Mouse (Mus musculus) mouse trophoblast stem cell (cell line): ENCODE results near the gene Bag3.
"Not testable (repeated sequence)": the region's sequence is repeated elsewhere in the genome, so short reads cannot be mapped to it uniquely, and the experiment has no call there.

Experiments
- in situ Hi-C, 2 experiments: fragments of 300-500 bp; cut with MseI, MboI; formaldehyde crosslinking; loops; 2 replicates in 1 of 2; 3 replicates in 1 of 2; pipeline ENCODE4 v1.15.1; 2025

Bag3 gene

DNA sequence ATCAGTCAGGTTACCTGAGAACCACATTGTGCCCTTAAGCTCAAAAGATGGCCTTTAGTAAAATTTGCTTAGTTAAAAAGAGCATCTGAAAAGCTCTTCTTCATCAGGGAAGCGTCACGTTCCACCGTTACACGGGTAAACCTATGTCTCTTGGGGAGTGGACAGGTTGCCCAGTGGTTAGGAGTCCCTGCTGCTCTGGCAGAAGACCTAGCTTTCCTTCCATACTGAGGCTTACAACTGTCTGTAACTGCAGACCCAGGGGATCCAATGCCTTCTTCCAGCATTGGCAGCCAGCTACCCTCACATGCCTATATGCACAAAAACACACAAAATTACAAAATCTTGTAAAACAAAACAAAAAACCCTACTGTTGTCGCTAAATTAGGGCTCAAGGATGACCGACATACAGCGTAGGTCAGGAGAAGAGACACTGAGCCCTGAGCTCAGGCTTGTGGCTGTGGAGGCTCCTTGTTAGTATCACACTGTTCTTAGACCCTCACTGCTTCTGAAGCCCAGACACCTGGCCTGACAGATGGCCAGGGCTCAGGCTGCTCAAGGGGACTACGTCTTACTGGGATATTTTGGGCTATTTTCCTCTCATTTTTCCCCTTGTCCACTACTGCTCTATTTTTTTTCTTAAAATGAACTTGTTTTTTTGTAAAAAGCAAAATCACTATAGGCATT is 44.3 kb downstream of the Bag3 start:
- in situ Hi-C loops = loop anchor here in 1 of 2 experiments (10.0 kb wide), 1 partner anchor 93 kb away; no protein-coding TSS in a partner anchor

DNA sequence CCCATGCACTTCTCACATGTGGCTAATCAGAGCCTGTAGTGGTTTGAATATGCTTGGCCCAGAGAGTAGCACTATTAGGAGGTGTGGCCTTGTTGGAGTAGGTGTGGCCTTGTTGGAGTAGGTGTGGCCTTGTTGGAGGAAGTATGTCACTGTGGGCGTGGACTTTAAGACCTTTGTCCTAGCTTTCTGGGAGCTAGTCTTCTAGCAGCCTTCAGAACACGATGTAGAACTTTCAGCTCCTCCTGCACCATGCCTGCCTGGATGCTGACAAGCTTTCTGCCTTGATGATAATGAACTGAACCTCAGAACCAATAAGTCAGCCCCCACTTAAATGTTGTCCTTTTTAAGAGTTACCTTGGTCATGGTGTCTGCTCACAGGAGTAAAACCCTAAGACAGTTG is 46.0 kb downstream of the Bag3 start:
- in situ Hi-C loops = loop anchor here in 1 of 2 experiments (10.0 kb wide), 1 partner anchor 95 kb away; no protein-coding TSS in a partner anchor

DNA sequence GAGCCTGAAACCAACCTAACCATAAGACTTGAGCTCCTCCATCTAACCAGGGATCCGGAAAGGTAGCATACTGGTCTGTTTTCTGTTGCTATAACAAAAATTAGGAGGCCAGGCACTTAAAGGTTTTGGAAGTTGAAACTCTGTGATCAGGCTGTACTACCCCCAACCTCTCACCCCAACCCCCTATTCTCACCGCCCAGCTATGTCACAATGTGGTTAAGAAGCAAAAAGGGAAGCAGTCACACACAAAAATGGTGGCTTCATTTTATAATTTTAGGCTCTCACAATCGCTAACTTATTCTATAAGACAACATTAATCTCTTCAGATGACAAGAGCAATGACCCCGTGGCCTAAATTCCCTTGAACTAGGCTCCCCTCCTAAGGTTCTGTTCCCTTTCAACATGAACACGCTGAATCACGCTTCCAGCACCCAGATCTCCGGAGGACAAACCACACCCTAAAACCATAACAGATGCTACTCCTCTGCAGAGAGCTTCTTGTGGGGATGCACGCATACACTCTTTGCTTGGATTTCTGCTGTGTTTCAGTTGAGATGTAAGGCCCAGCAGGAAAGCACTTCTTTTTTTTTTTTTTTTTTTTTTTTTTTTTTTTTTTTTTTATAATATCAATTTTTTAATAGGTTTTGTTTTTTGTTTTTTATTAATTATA is 46.7 kb downstream of the Bag3 start:
- in situ Hi-C loops = loop anchor here in 1 of 2 experiments (10.0 kb wide), 1 partner anchor 95 kb away; no protein-coding TSS in a partner anchor

DNA sequence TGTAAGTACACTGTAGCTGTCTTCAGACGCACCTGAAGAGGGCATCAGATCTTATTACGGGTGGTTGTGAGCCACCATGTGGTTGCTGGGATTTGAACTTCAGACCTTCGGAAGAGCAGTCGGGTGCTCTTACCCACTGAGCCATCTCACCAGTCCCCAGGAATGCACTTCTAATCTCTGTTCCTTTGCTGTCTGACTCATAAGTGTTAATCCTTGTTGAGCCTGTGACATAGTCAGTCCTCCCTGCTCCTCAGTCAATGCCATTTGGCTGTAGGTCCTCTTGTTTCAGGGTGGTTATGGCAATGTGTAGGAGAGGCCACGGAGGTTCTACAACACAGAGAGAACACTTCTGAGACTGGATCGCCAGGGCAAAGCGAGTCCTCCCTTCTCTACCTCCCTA is 47.2 kb downstream of the Bag3 start:
- in situ Hi-C loops = not testable (repeated sequence)

GRCm38 (mm10) chr7:128572030-128572429 is 48.6 kb downstream of the Bag3 start:
- in situ Hi-C loops = no loop called here

GRCm38 (mm10) chr7:128575211-128575610 is 51.8 kb downstream of the Bag3 start:
- in situ Hi-C loops = no loop called here

- in situ Hi-C loops = no loop called here
These were observed 52.4 kb downstream of the Bag3 start for GRCm38 (mm10) chr7:128575794-128576193.

GRCm38 (mm10) chr7:128577607-128578006 is 54.2 kb downstream of the Bag3 start:
- in situ Hi-C loops = no loop called here

DNA sequence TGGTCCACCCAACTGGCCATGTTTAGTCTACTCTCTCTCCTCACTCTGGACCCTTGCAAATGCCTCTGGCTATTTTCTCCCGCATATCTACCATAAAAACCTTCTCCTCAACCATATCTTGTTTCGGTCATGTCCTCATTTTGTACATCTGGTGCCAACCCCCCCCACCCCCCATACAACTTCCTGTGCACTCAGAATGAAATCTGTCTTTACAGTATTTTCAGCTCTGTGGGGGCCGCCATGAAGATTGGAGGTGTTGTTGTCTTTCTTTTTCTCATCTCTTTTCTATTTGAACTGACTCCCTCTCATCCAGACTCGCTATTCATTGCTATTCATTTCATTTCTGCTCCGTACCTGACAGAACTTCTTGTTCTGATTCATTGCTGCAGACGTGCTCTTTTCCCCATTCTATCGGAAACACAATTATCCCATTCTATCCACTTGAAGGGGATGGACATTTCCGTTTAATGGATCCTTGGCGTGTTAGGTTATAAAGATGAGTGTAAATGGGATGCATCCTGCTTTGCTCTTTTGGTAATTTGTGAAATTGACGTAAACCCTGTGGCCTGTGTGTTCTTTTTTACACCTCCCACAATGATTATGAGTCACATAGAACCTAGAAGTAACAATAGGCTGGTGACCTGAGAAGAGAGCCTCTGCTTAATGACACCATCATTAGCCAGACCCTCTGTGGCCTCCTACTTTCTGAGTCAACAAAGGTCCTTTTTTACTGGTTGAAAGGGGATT is 55.0 kb downstream of the Bag3 start:
- in situ Hi-C loops = no loop called here

- in situ Hi-C loops = no loop called here
These were observed 56.0 kb downstream of the Bag3 start for GRCm38 (mm10) chr7:128579381-128579780.

DNA sequence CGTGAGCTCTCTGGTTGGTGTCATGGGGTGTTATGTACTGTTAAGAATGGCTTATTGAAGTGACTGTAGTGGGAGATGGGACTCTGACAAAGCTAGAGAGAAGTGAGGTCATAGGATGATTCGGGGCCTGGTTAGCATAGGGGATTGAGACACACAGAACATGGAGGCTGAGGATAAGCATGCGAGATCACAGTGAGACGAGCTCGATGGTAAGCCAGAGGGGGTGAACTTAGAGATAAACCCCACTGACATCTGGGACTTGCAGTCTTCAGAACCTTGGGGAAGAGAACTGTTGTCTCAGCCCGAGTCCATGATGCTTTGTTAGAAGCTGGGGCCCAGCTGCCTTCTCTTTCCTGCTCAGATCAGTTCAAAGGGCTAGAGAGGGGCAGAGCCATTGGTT is 56.9 kb downstream of the Bag3 start:
- in situ Hi-C loops = no loop called here

- in situ Hi-C loops = no loop called here
These were observed 58.6 kb downstream of the Bag3 start for GRCm38 (mm10) chr7:128581864-128582484.

DNA sequence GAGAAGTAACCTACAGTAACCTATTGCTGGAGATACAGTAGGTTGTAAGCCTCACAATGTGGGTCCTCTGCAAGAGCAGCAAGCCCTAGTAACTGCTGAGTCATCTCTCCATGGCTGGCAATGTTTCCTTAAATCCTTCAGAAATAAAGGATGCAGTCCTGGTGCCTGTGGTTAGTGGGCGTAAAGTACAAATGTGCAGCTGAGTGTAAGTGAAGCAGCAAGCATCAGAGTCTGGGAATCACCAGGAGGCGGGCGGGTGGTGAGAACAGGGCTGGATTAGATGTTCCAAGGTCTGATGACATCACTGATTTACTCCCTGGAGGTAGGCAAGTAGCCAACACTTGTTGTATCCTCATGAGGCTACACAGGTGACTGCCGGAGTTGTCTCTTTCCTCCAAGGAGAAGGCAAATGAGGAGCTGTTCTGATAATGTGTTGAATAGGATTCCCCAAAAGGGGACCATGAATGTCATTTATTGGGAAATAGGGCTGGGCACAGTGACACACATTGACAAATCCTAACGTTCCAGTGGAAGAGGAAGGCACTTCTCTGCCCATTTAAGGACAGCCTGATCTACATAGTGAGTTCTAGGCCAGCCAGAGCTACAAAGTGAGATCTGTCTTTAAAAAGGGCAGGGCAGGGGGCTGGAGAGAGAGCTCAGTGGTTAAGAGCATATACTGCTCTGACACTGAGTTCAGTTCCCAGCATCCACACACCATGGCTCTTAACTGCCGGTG is 60.0 kb downstream of the Bag3 start:
- in situ Hi-C loops = no loop called here

DNA sequence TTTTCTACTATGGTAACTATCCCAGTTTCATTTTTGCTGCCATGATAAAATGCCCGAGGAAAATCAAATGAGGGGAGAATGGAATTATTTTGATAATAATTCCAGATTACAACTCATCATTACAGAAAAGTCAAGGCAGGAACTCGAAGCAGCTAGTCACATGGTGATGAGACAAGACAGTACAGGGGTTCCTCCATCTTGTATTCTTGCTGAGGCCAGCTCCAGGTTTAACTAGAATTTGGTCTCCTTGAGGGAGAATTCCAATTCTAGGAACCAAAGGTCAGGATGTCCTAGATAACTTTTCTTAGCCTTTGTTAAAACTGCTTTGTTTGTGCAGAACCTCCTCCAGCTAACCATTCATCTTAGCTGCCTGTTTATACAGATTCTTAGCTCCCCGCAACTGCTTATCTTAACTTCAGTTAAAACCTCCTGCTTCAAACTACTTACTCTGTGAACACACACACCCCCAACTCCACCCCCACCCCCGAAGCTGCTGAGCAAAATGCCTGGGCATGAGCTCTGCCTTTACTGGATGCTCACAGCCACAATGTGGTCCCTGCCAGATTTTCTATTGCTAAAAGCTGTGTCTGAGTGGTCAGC is 64.0 kb downstream of the Bag3 start:
- in situ Hi-C loops = no loop called here

- in situ Hi-C loops = no loop called here
These were observed 68.1 kb downstream of the Bag3 start for GRCm38 (mm10) chr7:128591345-128592084.

- in situ Hi-C loops = no loop called here
These were observed 68.9 kb downstream of the Bag3 start for GRCm38 (mm10) chr7:128592118-128592935.

- in situ Hi-C loops = no loop called here
These were observed 69.5 kb downstream of the Bag3 start for GRCm38 (mm10) chr7:128592936-128593241.

- in situ Hi-C loops = no loop called here
These were observed 72.9 kb downstream of the Bag3 start for GRCm38 (mm10) chr7:128596274-128596673.
